Mouse (Mus musculus) bone marrow, adult 2 months (tissue): ENCODE results near the gene Lcn2.

Experiments
- CTCF ChIP-seq: fragments of 200-500 bp; IDR thresholded peaks from 2 replicates; pipeline ENCODE4 v1.5.1; 2011; ENCODE audit warnings: low read length, control low read depth; ENCODE audit not compliant: control insufficient read depth, insufficient read depth
- POLR2A ChIP-seq: fragments of 200-500 bp; IDR thresholded peaks from 2 replicates; pipeline ENCODE4 v1.6.1; 2011; ENCODE audit warnings: low read depth, mild to moderate bottlenecking, control low read depth, low read length, borderline replicate concordance; ENCODE audit not compliant: control insufficient read depth

GRCm38 (mm10) chr2:32380001-32380500 lies 8.0 kb downstream of the Lcn2 start:
- TF ChIP-seq POLR2A: no peak
- TF ChIP-seq CTCF: no peak
